Mouse (Mus musculus) left cerebral cortex, adult 9 months (tissue): Measurements from ENCODE around the gene Gm17364.
A peak's percentile ranks its signal among the peaks of the same experiment; 100 is the strongest.
"Not testable (repeated sequence)": the region's sequence is repeated elsewhere in the genome, so short reads cannot be mapped to it uniquely, and the experiment has no call there.

Source experiments
- DNase-seq, 2 experiments: peaks; one replicate each; pipeline ENCODE4 v3.0.0; 2022; ENCODE audit warnings: low spot score in 2 of 2

Gm17364 gene

GRCm38 (mm10) chr13:41251667-41252066 is 22.1 kb downstream of the Gm17364 start:
- DNase-seq, result no peak

GRCm38 (mm10) chr13:41251232-41251631 is 22.5 kb downstream of the Gm17364 start:
- not testable (repeated sequence) for DNase-seq

GRCm38 (mm10) chr13:41250318-41250981 is 23.3 kb downstream of the Gm17364 start:
- DNase-seq, result no peak

GRCm38 (mm10) chr13:41249538-41250317 is 24.0 kb downstream of the Gm17364 start, which contains the start of gene Smim13:
Gene Smim13 (plus strand): TSS chr13:41249844.
- peak; percentile 93 to 95 for DNase-seq

GRCm38 (mm10) chr13:41248751-41249520 is 24.8 kb downstream of the Gm17364 start:
- DNase-seq, result peak in 1 of 2 experiments; percentile 48

- no peak for DNase-seq
Measured at GRCm38 (mm10) chr13:41244306-41244830, 29.4 kb downstream of the Gm17364 start.

- no peak for DNase-seq
Measured at GRCm38 (mm10) chr13:41241557-41241956, 32.2 kb downstream of the Gm17364 start.

GRCm38 (mm10) chr13:41238805-41239130 is 35.0 kb downstream of the Gm17364 start:
- peak in 1 of 2 experiments; percentile 47 for DNase-seq

GRCm38 (mm10) chr13:41238035-41238804 is 35.6 kb downstream of the Gm17364 start:
- DNase-seq, result no peak

GRCm38 (mm10) chr13:41235845-41236741 is 37.7 kb downstream of the Gm17364 start:
- no peak for DNase-seq

- DNase-seq, result no peak
Measured at GRCm38 (mm10) chr13:41235181-41235580, 38.6 kb downstream of the Gm17364 start.

- no peak for DNase-seq
Measured at GRCm38 (mm10) chr13:41233241-41233640, 40.5 kb downstream of the Gm17364 start.

- no peak for DNase-seq
Measured at GRCm38 (mm10) chr13:41232209-41232608, 41.6 kb downstream of the Gm17364 start.

GRCm38 (mm10) chr13:41231389-41231983 is 42.3 kb downstream of the Gm17364 start:
- no peak for DNase-seq

- DNase-seq, result no peak
Measured at GRCm38 (mm10) chr13:41230256-41230655, 43.5 kb downstream of the Gm17364 start.

- DNase-seq, result no peak
Measured at GRCm38 (mm10) chr13:41228060-41228459, 45.7 kb downstream of the Gm17364 start.

- no peak for DNase-seq
Measured at GRCm38 (mm10) chr13:41226513-41226912, 47.3 kb downstream of the Gm17364 start.
